21 mouse cellular contexts compared by ENCODE assay signal in the genomic region with DNA sequence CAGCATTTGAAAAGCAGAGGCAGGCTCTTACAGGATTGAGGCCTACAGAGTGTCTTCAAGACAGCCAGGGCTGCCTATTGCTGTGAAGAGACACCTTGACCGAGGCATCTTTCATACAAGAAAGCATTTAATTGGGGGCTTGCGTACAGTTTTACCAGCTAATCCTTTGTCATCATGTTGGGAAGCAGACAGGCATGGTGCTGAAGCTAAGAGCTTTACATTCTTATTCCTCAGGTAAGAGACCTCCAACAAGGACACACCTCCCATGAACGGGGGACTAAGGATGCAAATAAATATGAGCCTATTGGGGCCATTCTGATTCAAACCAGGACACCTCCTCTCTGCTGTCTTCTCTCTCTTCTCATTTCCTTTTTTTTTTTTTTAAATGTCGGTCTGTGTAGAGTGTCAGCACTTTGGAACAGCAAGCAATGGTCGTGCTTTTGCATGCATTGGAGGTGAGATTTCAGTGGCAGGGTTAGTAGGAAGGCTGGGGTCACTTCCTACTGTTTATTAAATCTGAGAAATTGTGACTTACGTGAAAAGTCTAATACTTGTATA. TPM values are rescaled to one million over a fixed set of nuclear protein-coding genes. Genes with fewer than 3 reads are reported as not detected.
DNase-seq lines count a peak whose midpoint lies in the region; ATAC-seq and TF ChIP-seq lines count a peak whose summit lies in the region.
"Had no signal": no experiment of that assay in that cellular context is flagged by ENCODE, and none has a peak within 500 bp of the region (broad histone marks: within the 10 kb centered on the region; RNA-seq: fewer than 3 reads in every experiment).

No protein-coding gene starts in this region.

- WGBS in forebrain, embryonic 15.5 days, result 90% methylated on average over 6 of the region's 6 CpGs

- peaks cover 2% of the 10 kb centered on the region for H3K27me3 ChIP-seq in CH12.LX (replicated peaks)
- H3K27me3 ChIP-seq in splenic B cell, adult 2 months (ENCODE audit: control insufficient read depth, insufficient read depth, low read length, poor library complexity, severe bottlenecking), result no peaks in the 10 kb centered on the region
- no peaks in the 10 kb centered on the region for H3K27me3 ChIP-seq in forebrain, embryonic 15.5 days
- H3K27me3 ChIP-seq: Patski had no signal

- no peak for ATAC-seq in forebrain, embryonic 15.5 days (replicated peaks)
- ATAC-seq: Patski had no signal

- H3K79me2 ChIP-seq in CH12.LX (replicated peaks; ENCODE audit: control insufficient read depth, extremely low read depth, insufficient read depth, poor library complexity, severe bottlenecking), result no peaks in the 10 kb centered on the region

- peak overlapping the region; percentile 30; the same call in 1 of the 2 replicates for H3K27ac ChIP-seq in CH12.LX (ENCODE audit: insufficient read depth, low read depth)
- H3K27ac ChIP-seq in forebrain, embryonic 15.5 days (replicated peaks), result no peak overlapping the region

- TF ChIP-seq POLR2A in CH12.LX (IDR thresholded peaks at IDR 0.05; ENCODE audit: low read depth, low read length), result no peak

- intact Hi-C loops in heart, postnatal 36 days (cut with DNase I), result no loop called here
- intact Hi-C loops in gastrocnemius, postnatal 36 days (cut with DNase I), result no loop called here

- in situ Hi-C loops in CH12.LX (cut with MboI; ENCODE audit: low pct_ligation_motif_present, low pct_unique_long_range_greater_than_20kb, low sequenced_read_pairs), result no loop called here

- no peak for TF ChIP-seq RAD21 in CH12.LX (IDR thresholded peaks at IDR 0.05; ENCODE audit: low read depth, low read length)

- no peak overlapping the region for H3K4me3 ChIP-seq in CH12.LX (replicated peaks in 1 of 3; ENCODE audit: low read depth in 2 of 3, low read length in 2 of 3, poor library complexity in 1 of 3)
- no peak overlapping the region for H3K4me3 ChIP-seq in forebrain, embryonic 15.5 days

- dilution Hi-C loops in CH12.LX (cut with MboI; ENCODE audit: extremely low pct_ligation_motif_present, extremely low pct_unique_long_range_greater_than_20kb, low sequenced_read_pairs), result no loop called here

- no peak for TF ChIP-seq CTCF in CH12.LX (conservative IDR thresholded peaks at IDR 0.05 in 1 of 2, IDR thresholded peaks at IDR 0.05 in 1 of 2; ENCODE audit: low read depth in 2 of 2, low read length in 2 of 2)

- peak overlapping the region; percentile 54 for H3K4me2 ChIP-seq in CH12.LX (ENCODE audit: insufficient read depth, low read depth, poor library complexity, severe bottlenecking)
- no peak overlapping the region for H3K4me2 ChIP-seq in forebrain, embryonic 15.5 days (replicated peaks)

- no peak overlapping the region; the same call in 1 of the 2 replicates for H3K9ac ChIP-seq in CH12.LX (ENCODE audit: insufficient read depth, low read depth)
- no peak overlapping the region for H3K9ac ChIP-seq in forebrain, embryonic 15.5 days (replicated peaks)

- H3K4me1 ChIP-seq in CH12.LX (ENCODE audit: control insufficient read depth in 1 of 2, insufficient read depth in 2 of 2), result peaks cover 17 to 48% of the 10 kb centered on the region in 2 experiments
- H3K4me1 ChIP-seq in forebrain, embryonic 15.5 days, result peaks cover 4% of the 10 kb centered on the region; the same call in 1 of the 2 replicates

- peak; percentile 93 for TF ChIP-seq EP300 in CH12.LX (IDR thresholded peaks at IDR 0.05; ENCODE audit: low read length)

- H3K36me3 ChIP-seq in CH12.LX (replicated peaks in 1 of 2; ENCODE audit: control insufficient read depth in 1 of 2, insufficient read depth in 1 of 2, low read length in 1 of 2), result no peaks in the 10 kb centered on the region
- H3K36me3 ChIP-seq in splenic B cell, adult 2 months (ENCODE audit: control insufficient read depth, insufficient read depth, low read length, poor library complexity, severe bottlenecking), result no peaks in the 10 kb centered on the region
- H3K36me3 ChIP-seq in forebrain, embryonic 15.5 days, result no peaks in the 10 kb centered on the region
- H3K36me3 ChIP-seq: G1E had no signal

- peaks cover 2% of the 10 kb centered on the region for H3K9me3 ChIP-seq in CH12.LX (replicated peaks; ENCODE audit: low read length)
- H3K9me3 ChIP-seq in forebrain, embryonic 15.5 days, result no peaks in the 10 kb centered on the region
- H3K9me3 ChIP-seq: G1E had no signal

- peak; percentile 55 for DNase-seq in heart, adult 11 months
- no peak for DNase-seq in heart, postnatal 36 days
- DNase-seq in A20 (ENCODE audit: low read depth, low spot score), result peak; percentile 93
- DNase-seq in CH12.LX (ENCODE audit: extremely low read depth), result peak; percentile 80
- DNase-seq in splenic B cell, adult 2 months (ENCODE audit: low read depth, low spot score), result peak; percentile 35
- no peak for DNase-seq in right cerebral cortex, adult 18-20 months
- DNase-seq in gastrocnemius, postnatal 36 days, result no peak
- DNase-seq: adrenal gland, adult 2 months; adrenal gland, adult 8-10 months; adrenal gland, postnatal 10 days; adrenal gland, postnatal 14 days; adrenal gland, postnatal 25 days; adrenal gland, postnatal 36 days; B cell, adult 2 months; cerebellum, adult 11 months; cerebellum, adult 11-12 months; cerebellum, adult 18-20 months; cerebellum, adult 2 months had no signal

TF ChIP-seq in CH12.LX, 34 proteins besides CTCF, POLR2A, EP300 and RAD21:
- TF ChIP-seq MYC (IDR thresholded peaks at IDR 0.05; ENCODE audit: low read depth, low read length) (0 out of 2 replicates have a peak, but pooled peaks have one; percentile 53), ETS1 (conservative IDR thresholded peaks at IDR 0.05; ENCODE audit: low read depth, low read length) (peak; percentile 86), BHLHE40 (IDR thresholded peaks at IDR 0.05; ENCODE audit: low read depth, low read length) (peak; percentile 86), NRF1 (IDR thresholded peaks at IDR 0.05; ENCODE audit: low read depth, low read length) (no peak), SIN3A (IDR thresholded peaks at IDR 0.05; ENCODE audit: low read length) (peak; percentile 46; the same call in 1 of the 2 replicates), ZNF384 (IDR thresholded peaks at IDR 0.05; ENCODE audit: low read depth, low read length) (peak; percentile 97), RCOR1 (conservative IDR thresholded peaks at IDR 0.05; ENCODE audit: low read depth, low read length) (no peak), USF2 (conservative IDR thresholded peaks at IDR 0.05; ENCODE audit: low read depth, low read length) (no peak), MEF2A (IDR thresholded peaks at IDR 0.05; ENCODE audit: borderline replicate concordance, low read depth, low read length) (peak; percentile 77), ELF1 (IDR thresholded peaks at IDR 0.05; ENCODE audit: low read depth, low read length) (no peak), IRF4 (IDR thresholded peaks at IDR 0.05; ENCODE audit: low read depth, low read length) (peak; percentile 96), ZKSCAN1 (IDR thresholded peaks at IDR 0.05; ENCODE audit: borderline replicate concordance, low read depth, low read length) (no peak), ZC3H11A (IDR thresholded peaks at IDR 0.05; ENCODE audit: low read depth, low read length) (no peak), MAFK (IDR thresholded peaks at IDR 0.05; ENCODE audit: insufficient replicate concordance, low read length) (peak; percentile 59), JUN (IDR thresholded peaks at IDR 0.05; ENCODE audit: insufficient read depth, low read depth, low read length) (peak; percentile 69), MAX (IDR thresholded peaks at IDR 0.05; ENCODE audit: low read length) (0 out of 2 replicates have a peak, but pooled peaks have one; percentile 38), TCF12 (IDR thresholded peaks at IDR 0.05; ENCODE audit: low read depth, low read length) (peak; percentile 85), UBTF (IDR thresholded peaks at IDR 0.05; ENCODE audit: low read depth, low read length) (no peak), CHD2 (IDR thresholded peaks at IDR 0.05; ENCODE audit: low read length) (peak; percentile 60), MAZ (IDR thresholded peaks at IDR 0.05; ENCODE audit: low read depth, low read length) (peak; percentile 72; the same call in 1 of the 2 replicates), MXI1 (IDR thresholded peaks at IDR 0.05; ENCODE audit: low read depth, low read length) (peak; percentile 78), TBP (conservative IDR thresholded peaks at IDR 0.05; ENCODE audit: low read depth, low read length) (0 out of 2 replicates have a peak, but pooled peaks have one; percentile 44), JUND (conservative IDR thresholded peaks at IDR 0.05; ENCODE audit: low read depth, low read length) (peak; percentile 87)
TF ChIP-seq in CH12.LX: peak in this region for 16.

RNA-seq across cellular contexts. Expression of a gene that starts 25.1 kb away (rescaled TPM):
- 10 to 100 TPM; 46.4 to 47.8 TPM for total RNA-seq in heart, postnatal 36 days (2021)
- total RNA-seq in CH12.LX (2012; rRNA removed) (53.3 and 60.1 TPM in 2 replicates), CH12.LX (2014; rRNA removed) (134 and 144 TPM in 2 replicates)
- polyA plus RNA-seq in CH12.LX (2012; ENCODE audit: insufficient read length, low read depth), result 112 and 115 TPM in 2 replicates
- total RNA-seq in gastrocnemius, postnatal 36 days (2021), result 10 to 100 TPM; 48.2 to 51.3 TPM
- polyA plus RNA-seq in forebrain, embryonic 15.5 days (2015; fragmentation: Nextera tagmentation; extraction: Ambion mirVana), result 24.1 and 25.0 TPM in 2 replicates

Comparison
In these comparisons a context has a peak if more than half of its experiments do, and no peak if none do; other contexts are left out.
1. DNase-seq: peak in heart, adult 11 months (single experiment), A20 (single experiment), CH12.LX (single experiment) and splenic B cell, adult 2 months (single experiment); none in heart, postnatal 36 days (0 of 2), right cerebral cortex, adult 18-20 months (single experiment) and gastrocnemius, postnatal 36 days (0 of 2).